Mouse (Mus musculus): Measurements from ENCODE around the gene Ebpl.
"Not testable (repeated sequence)": the region's sequence is repeated elsewhere in the genome, so short reads cannot be mapped to it uniquely, and the experiment has no call there.

- TF ChIP-seq CTCF, EP300 (IDR thresholded peaks at IDR 0.05; ENCODE audit: low read depth): not testable (repeated sequence)
Measured at GRCm38 (mm10) chr14:61327007-61327406, 33.2 kb downstream of the Ebpl start.

Data from liver, postnatal 0 days (tissue).